Mouse (Mus musculus): ENCODE data around the gene Acap2. TPM values are rescaled to one million over a fixed set of nuclear protein-coding genes. Genes with fewer than 3 reads are reported as not detected.

Gene Acap2
- total and polyA plus RNA-seq, 3 experiments = 5.4 to 52.9 (median 35.8) TPM

GRCm38 (mm10) chr16:31185757-31186156, 15.3 kb downstream of the Acap2 start:
- Histone ChIP-seq H3K36me3 (replicated peaks) (peaks cover 8% of the 10 kb centered on the region), H3K9me3 (replicated peaks) (no peaks in the 10 kb centered on the region), H3K4me1 (ENCODE audit: insufficient read depth, low read depth, low read length) (peaks cover 29% of the 10 kb centered on the region), H3K4me3 (ENCODE audit: low read depth, low read length) (no peak overlapping the region), H3K27me3 (ENCODE audit: insufficient read depth, low read length) (no peaks in the 10 kb centered on the region)
- DNase-seq (ENCODE audit: low spot score) = no peak
- no peak for ATAC-seq (ENCODE audit: extremely low read depth, insufficient number of reproducible peaks, low FRiP score, poor library complexity, severe bottlenecking)
- TF ChIP-seq TAL1 (conservative IDR thresholded peaks at IDR 0.05; ENCODE audit: low read depth, low read length) (no peak), CTCF (IDR thresholded peaks at IDR 0.05; ENCODE audit: low read depth, low read length) (no peak), GATA1 (IDR thresholded peaks at IDR 0.05; ENCODE audit: borderline replicate concordance, low read length) (no peak), POLR2AphosphoS5 (IDR thresholded peaks at IDR 0.05; ENCODE audit: insufficient replicate concordance, low read depth, low read length) (no peak)

- H3K4me3 ChIP-seq (ENCODE audit: low read depth, low read length) = no peak overlapping the region
- peaks cover 32% of the 10 kb centered on the region for H3K4me1 ChIP-seq (ENCODE audit: insufficient read depth, low read depth, low read length)
- peaks cover 8% of the 10 kb centered on the region for H3K36me3 ChIP-seq (replicated peaks)
- no peaks in the 10 kb centered on the region for H3K27me3 ChIP-seq (ENCODE audit: insufficient read depth, low read length)
- no peaks in the 10 kb centered on the region for H3K9me3 ChIP-seq (replicated peaks)
- DNase-seq (ENCODE audit: low spot score) (no peak), ATAC-seq (ENCODE audit: extremely low read depth, insufficient number of reproducible peaks, low FRiP score, poor library complexity, severe bottlenecking) (no peak)
- TF ChIP-seq GATA1 (IDR thresholded peaks at IDR 0.05; ENCODE audit: borderline replicate concordance, low read length) = no peak
- no peak for TF ChIP-seq CTCF (IDR thresholded peaks at IDR 0.05; ENCODE audit: low read depth, low read length)
- TF ChIP-seq GATA2 (IDR thresholded peaks at IDR 0.05; ENCODE audit: borderline replicate concordance, low read depth, low read length) = no peak
- TF ChIP-seq POLR2AphosphoS5 (IDR thresholded peaks at IDR 0.05; ENCODE audit: insufficient replicate concordance, low read depth, low read length) = no peak
- no peak for TF ChIP-seq TAL1 (conservative IDR thresholded peaks at IDR 0.05; ENCODE audit: low read depth, low read length)
Measured at GRCm38 (mm10) chr16:31184727-31185126, 16.3 kb downstream of the Acap2 start.

- TF ChIP-seq TAL1 (conservative IDR thresholded peaks at IDR 0.05; ENCODE audit: low read depth, low read length) (no peak), GATA1 (IDR thresholded peaks at IDR 0.05; ENCODE audit: borderline replicate concordance, low read length) (no peak), POLR2AphosphoS5 (IDR thresholded peaks at IDR 0.05; ENCODE audit: insufficient replicate concordance, low read depth, low read length) (no peak)
- DNase-seq (ENCODE audit: low spot score) = no peak
- Histone ChIP-seq H3K4me1 (ENCODE audit: insufficient read depth, low read depth, low read length) (peaks cover 22% of the 10 kb centered on the region), H3K36me3 (replicated peaks) (peaks cover 8% of the 10 kb centered on the region), H3K27me3 (ENCODE audit: insufficient read depth, low read length) (no peaks in the 10 kb centered on the region), H3K4me3 (ENCODE audit: low read depth, low read length) (no peak overlapping the region), H3K9me3 (replicated peaks) (no peaks in the 10 kb centered on the region)
- ATAC-seq (ENCODE audit: extremely low read depth, insufficient number of reproducible peaks, low FRiP score, poor library complexity, severe bottlenecking) = no peak
Measured at GRCm38 (mm10) chr16:31182576-31182975, 18.5 kb downstream of the Acap2 start.

- Histone ChIP-seq H3K4me1 (ENCODE audit: insufficient read depth, low read depth, low read length) (peaks cover 10% of the 10 kb centered on the region), H3K4me3 (ENCODE audit: low read depth, low read length) (no peak overlapping the region), H3K27me3 (ENCODE audit: insufficient read depth, low read length) (no peaks in the 10 kb centered on the region), H3K36me3 (replicated peaks) (peaks cover 5% of the 10 kb centered on the region), H3K9me3 (replicated peaks) (no peaks in the 10 kb centered on the region)
- TF ChIP-seq GATA2 (IDR thresholded peaks at IDR 0.05; ENCODE audit: borderline replicate concordance, low read depth, low read length) = no peak
- no peak for TF ChIP-seq CTCF (IDR thresholded peaks at IDR 0.05; ENCODE audit: low read depth, low read length)
- TF ChIP-seq TAL1 (conservative IDR thresholded peaks at IDR 0.05; ENCODE audit: low read depth, low read length) = no peak
- no peak for TF ChIP-seq POLR2AphosphoS5 (IDR thresholded peaks at IDR 0.05; ENCODE audit: insufficient replicate concordance, low read depth, low read length)
- no peak for TF ChIP-seq GATA1 (IDR thresholded peaks at IDR 0.05; ENCODE audit: borderline replicate concordance, low read length)
- ATAC-seq (ENCODE audit: extremely low read depth, insufficient number of reproducible peaks, low FRiP score, poor library complexity, severe bottlenecking) (no peak), DNase-seq (ENCODE audit: low spot score) (no peak)
Measured at GRCm38 (mm10) chr16:31180843-31181242, 20.2 kb downstream of the Acap2 start.

- no peaks in the 10 kb centered on the region for H3K9me3 ChIP-seq (replicated peaks)
- no peaks in the 10 kb centered on the region for H3K27me3 ChIP-seq (ENCODE audit: insufficient read depth, low read length)
- H3K4me3 ChIP-seq (ENCODE audit: low read depth, low read length) = no peak overlapping the region
- no peak; the same call in 1 of the 2 replicates for ATAC-seq (ENCODE audit: extremely low read depth, insufficient number of reproducible peaks, low FRiP score, poor library complexity, severe bottlenecking)
- no peak for TF ChIP-seq POLR2AphosphoS5 (IDR thresholded peaks at IDR 0.05; ENCODE audit: insufficient replicate concordance, low read depth, low read length)
- TF ChIP-seq GATA1 (IDR thresholded peaks at IDR 0.05; ENCODE audit: borderline replicate concordance, low read length) = no peak
- TF ChIP-seq TAL1 (conservative IDR thresholded peaks at IDR 0.05; ENCODE audit: low read depth, low read length) = no peak
- no peak for TF ChIP-seq GATA2 (IDR thresholded peaks at IDR 0.05; ENCODE audit: borderline replicate concordance, low read depth, low read length)
- no peak for TF ChIP-seq CTCF (IDR thresholded peaks at IDR 0.05; ENCODE audit: low read depth, low read length)
- peaks cover 5% of the 10 kb centered on the region for H3K36me3 ChIP-seq (replicated peaks)
- peaks cover 11% of the 10 kb centered on the region for H3K4me1 ChIP-seq (ENCODE audit: insufficient read depth, low read depth, low read length)
- no peak for DNase-seq (ENCODE audit: low spot score)
Measured at GRCm38 (mm10) chr16:31179384-31179783, 21.7 kb downstream of the Acap2 start.

GRCm38 (mm10) chr16:31174880-31175638, 26.0 kb downstream of the Acap2 start:
- no peak for TF ChIP-seq CTCF (IDR thresholded peaks at IDR 0.05; ENCODE audit: low read depth, low read length)
- TF ChIP-seq TAL1 (conservative IDR thresholded peaks at IDR 0.05; ENCODE audit: low read depth, low read length) = no peak
- no peak for TF ChIP-seq GATA2 (IDR thresholded peaks at IDR 0.05; ENCODE audit: borderline replicate concordance, low read depth, low read length)
- no peak for TF ChIP-seq POLR2AphosphoS5 (IDR thresholded peaks at IDR 0.05; ENCODE audit: insufficient replicate concordance, low read depth, low read length)
- TF ChIP-seq GATA1 (IDR thresholded peaks at IDR 0.05; ENCODE audit: borderline replicate concordance, low read length) = no peak
- no peak for ATAC-seq (ENCODE audit: extremely low read depth, insufficient number of reproducible peaks, low FRiP score, poor library complexity, severe bottlenecking)
- peaks cover 9% of the 10 kb centered on the region; the same call in 1 of the 2 replicates for H3K4me1 ChIP-seq (ENCODE audit: insufficient read depth, low read depth, low read length)

More at GRCm38 (mm10) chr16:31174880-31175638, 26.0 kb downstream of the Acap2 start:
- Histone ChIP-seq H3K36me3 (replicated peaks) (no peaks in the 10 kb centered on the region), H3K27me3 (ENCODE audit: insufficient read depth, low read length) (no peaks in the 10 kb centered on the region), H3K4me3 (ENCODE audit: low read depth, low read length) (no peak overlapping the region), H3K9me3 (replicated peaks) (no peaks in the 10 kb centered on the region)
- no peak for DNase-seq (ENCODE audit: low spot score)

Data from G1E (cell line).